Mouse (Mus musculus): Measurements from ENCODE around the gene Gm8180.
"Not testable (repeated sequence)": the region's sequence is repeated elsewhere in the genome, so short reads cannot be mapped to it uniquely, and the experiment has no call there.

Gm8180 gene

DNA sequence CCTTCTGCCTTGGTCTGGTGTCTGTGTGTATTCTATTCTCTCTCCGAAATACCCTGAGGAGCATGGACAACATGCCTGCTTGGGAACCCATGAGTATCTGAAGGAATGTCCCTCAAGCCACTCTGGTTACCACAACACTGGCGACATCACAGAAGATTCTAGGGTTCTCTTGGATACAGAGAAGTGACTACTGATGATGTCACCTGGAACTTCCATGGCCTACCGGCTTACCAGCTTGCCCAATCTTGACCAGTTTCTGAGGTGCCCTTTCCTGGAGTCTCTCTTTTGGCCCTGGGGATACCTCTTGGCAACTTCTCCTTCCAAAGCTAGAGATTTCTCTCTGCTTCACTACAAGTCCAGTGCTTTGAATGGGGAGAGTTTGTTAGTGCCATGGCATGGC, at the start of gene Gm8180:
Gm8180 (minus strand) TSS at position 101 of the 400 bp plus-strand sequence.
- not testable (repeated sequence) for DNase-seq (ENCODE audit: low spot score in 2 of 2)

GRCm38 (mm10) chr14:43830385-43830784, 45.8 kb upstream of the Gm8180 start:
- not testable (repeated sequence) for DNase-seq (ENCODE audit: low spot score in 2 of 2)

DNA sequence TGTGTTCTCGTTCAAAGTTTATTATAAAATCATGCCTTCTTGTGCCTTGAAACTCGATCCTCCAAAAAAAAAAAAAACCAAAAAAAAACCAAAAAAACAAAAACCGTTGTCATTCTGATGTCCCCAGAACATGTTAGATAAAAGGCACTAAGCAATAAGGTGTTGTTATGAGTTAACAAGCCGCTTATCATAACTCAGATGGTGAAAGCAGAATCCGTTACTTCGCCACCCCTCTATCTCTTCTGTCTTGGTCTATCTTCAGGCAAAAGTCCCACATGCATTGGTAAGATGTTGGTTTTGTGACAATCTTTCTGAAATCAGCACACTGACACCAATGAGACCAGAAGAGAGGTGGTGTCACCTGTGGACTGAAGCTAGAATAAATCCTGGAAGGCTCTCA, 39.6 kb upstream of the Gm8180 start:
- not testable (repeated sequence) for DNase-seq (ENCODE audit: low spot score in 2 of 2)

GRCm38 (mm10) chr14:43821869-43822268, 37.3 kb upstream of the Gm8180 start:
- not testable (repeated sequence) for DNase-seq (ENCODE audit: low spot score in 2 of 2)

DNA sequence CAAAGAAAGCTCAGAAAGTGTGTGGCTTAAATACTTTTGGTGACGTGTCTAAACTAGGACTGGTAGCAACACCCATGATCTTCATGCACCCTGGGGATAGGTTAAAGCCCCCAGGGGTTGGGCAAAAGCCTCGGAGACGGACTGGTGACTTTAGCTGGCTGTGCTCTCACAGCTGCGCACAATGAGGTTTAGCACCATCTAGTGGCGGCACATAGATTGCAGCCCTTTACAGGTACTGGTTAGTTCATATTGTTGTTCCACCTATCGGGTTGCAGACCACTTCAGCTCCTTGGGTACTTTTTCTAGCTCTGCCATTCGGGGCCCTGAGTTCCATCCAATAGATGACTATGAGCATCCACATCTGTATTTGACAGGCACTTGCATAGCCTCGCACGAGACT, 27.9 kb upstream of the Gm8180 start:
- DNase-seq (ENCODE audit: low spot score in 2 of 2): peak in 1 of 2 experiments; percentile 22

- DNase-seq (ENCODE audit: low spot score in 2 of 2): not testable (repeated sequence)
Observed at GRCm38 (mm10) chr14:43808142-43808541, 23.6 kb upstream of the Gm8180 start.

DNA sequence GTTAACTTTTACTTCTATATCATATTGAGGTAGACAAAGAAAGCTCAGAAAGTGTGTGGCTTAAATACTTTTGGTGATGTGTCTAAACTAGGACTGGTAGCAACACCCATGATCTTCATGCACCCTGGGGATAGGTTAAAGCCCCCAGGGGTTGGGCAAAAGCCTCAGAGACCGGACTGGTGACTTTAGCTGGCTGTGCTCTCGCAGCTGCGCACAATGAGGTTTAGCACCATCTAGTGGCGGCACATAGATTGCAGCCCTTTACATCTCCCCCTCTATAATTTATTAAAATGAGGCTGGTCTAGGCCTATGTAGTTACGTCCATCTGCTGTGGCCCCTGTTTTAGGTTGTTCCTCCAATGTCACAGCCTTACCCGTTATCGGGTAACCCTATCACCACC, 19.9 kb upstream of the Gm8180 start:
- not testable (repeated sequence) for DNase-seq (ENCODE audit: low spot score in 2 of 2)

GRCm38 (mm10) chr14:43796905-43797470, 12.4 kb upstream of the Gm8180 start:
- DNase-seq (ENCODE audit: low spot score in 2 of 2): not testable (repeated sequence)

- DNase-seq (ENCODE audit: low spot score in 2 of 2): no peak
Observed at GRCm38 (mm10) chr14:43796069-43796904, 11.7 kb upstream of the Gm8180 start.

DNA sequence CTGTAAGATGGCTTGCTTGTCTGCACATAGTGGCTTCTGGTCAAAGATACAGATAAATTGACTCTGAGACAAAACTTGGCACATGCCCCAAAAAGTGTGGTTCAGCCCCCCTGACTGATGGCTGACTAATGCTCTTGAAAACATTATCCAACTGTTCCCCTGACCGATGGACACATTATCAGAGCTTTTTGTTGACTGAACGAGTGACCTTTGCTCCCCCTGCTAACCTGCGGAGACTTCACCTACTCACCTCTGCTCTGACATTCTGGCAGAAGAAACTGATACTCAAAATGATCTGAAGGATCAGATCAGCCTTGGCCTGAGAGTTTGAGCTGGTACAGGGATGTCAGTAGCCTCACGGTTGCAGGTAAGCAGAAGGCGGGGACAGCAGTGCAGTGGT, 9.3 kb upstream of the Gm8180 start:
- not testable (repeated sequence) for DNase-seq (ENCODE audit: low spot score in 2 of 2)

DNA sequence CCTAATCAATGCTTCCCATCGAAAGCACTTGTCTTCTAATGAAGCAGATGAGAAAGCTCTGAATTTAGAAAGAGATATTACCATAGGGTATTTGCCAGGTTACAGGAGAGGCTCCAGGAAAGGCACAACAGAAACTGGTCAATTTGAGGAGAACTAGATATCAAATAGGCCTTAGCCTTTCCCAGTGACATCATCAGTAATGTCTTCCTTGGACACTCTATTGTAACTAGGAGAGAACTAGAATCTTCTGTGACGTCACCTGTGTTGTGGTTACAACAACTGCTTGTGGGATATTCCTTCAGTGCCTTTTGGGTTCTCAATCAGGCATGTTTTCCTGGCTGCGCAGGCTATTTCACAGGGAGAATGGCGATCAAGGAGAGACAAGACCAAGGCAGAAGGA, 37.0 kb downstream of the Gm8180 start, which contains the start of gene Gm6526:
Gm6526 (plus strand) TSS at position 301 of the 400 bp plus-strand sequence.
- DNase-seq (ENCODE audit: low spot score in 2 of 2): not testable (repeated sequence)
